Mouse (Mus musculus) heart, adult 18-20 months (tissue): ENCODE data around the gene Nfkbid. TPM values are rescaled to one million over a fixed set of nuclear protein-coding genes. Genes with fewer than 3 reads are reported as not detected.

Experiments
- DNase-seq, 2 experiments: peaks; one replicate each; pipeline ENCODE4 v3.0.0; 2021 to 2022; ENCODE audit warnings: mixed read lengths in 1 of 2
- long read RNA-seq, 2 experiments: library from polyadenylated mRNA; stranded (forward); transcript quantifications; one replicate each; pipeline ENCODE4 v2.0.0; 2021
- total RNA-seq, 2 experiments: library from RNA; stranded (reverse); gene quantifications; 2 replicates each; pipeline ENCODE4 v1.2.3; 2021

The Nfkbid gene
- total RNA-seq: under 1 TPM; 0.35 to 0.87 TPM
- long read RNA-seq, experiment 1: 0 reads
- long read RNA-seq, experiment 2: 0 reads

GRCm38 (mm10) chr7:30421175-30421889, at the start of gene Nfkbid:
Gene Nfkbid, plus strand, starts transcription at chr7:30421732.
- peak; percentile 82 for DNase-seq

GRCm38 (mm10) chr7:30373501-30373962, 48.0 kb upstream of the Nfkbid start:
- peak; percentile 91 to 96 for DNase-seq

- DNase-seq: no peak
Measured at GRCm38 (mm10) chr7:30380061-30380460, 41.5 kb upstream of the Nfkbid start.

- DNase-seq: no peak
Measured at GRCm38 (mm10) chr7:30384106-30384505, 37.4 kb upstream of the Nfkbid start.

GRCm38 (mm10) chr7:30392746-30393520, 28.6 kb upstream of the Nfkbid start:
- DNase-seq: no peak

- DNase-seq: no peak
Measured at GRCm38 (mm10) chr7:30393631-30394030, 27.9 kb upstream of the Nfkbid start.

GRCm38 (mm10) chr7:30394379-30394778, 27.2 kb upstream of the Nfkbid start:
- peak; percentile 34 to 75 for DNase-seq

- DNase-seq: peak in 1 of 2 experiments; percentile 27
Measured at GRCm38 (mm10) chr7:30394871-30395270, 26.7 kb upstream of the Nfkbid start.

GRCm38 (mm10) chr7:30399671-30400070, 21.9 kb upstream of the Nfkbid start:
- DNase-seq: no peak

GRCm38 (mm10) chr7:30402343-30402742, 19.2 kb upstream of the Nfkbid start:
- DNase-seq: no peak

GRCm38 (mm10) chr7:30408639-30409038, 12.9 kb upstream of the Nfkbid start:
- no peak for DNase-seq

- no peak for DNase-seq
Measured at GRCm38 (mm10) chr7:30409789-30410188, 11.7 kb upstream of the Nfkbid start.

- no peak for DNase-seq
Measured at GRCm38 (mm10) chr7:30411023-30411422, 10.5 kb upstream of the Nfkbid start.

- peak in 1 of 2 experiments; percentile 56 for DNase-seq
Measured at GRCm38 (mm10) chr7:30412735-30413147, 8.8 kb upstream of the Nfkbid start.

GRCm38 (mm10) chr7:30413596-30413995, 7.9 kb upstream of the Nfkbid start, which contains the start of gene Tyrobp:
Gene Tyrobp, plus strand, starts transcription at chr7:30413760.
- DNase-seq: peak; percentile 33 to 67

- no peak for DNase-seq
Measured at GRCm38 (mm10) chr7:30417856-30418255, 3.7 kb upstream of the Nfkbid start.

- DNase-seq: peak; percentile 39 to 54
Measured at GRCm38 (mm10) chr7:30419561-30420499, 1.7 kb upstream of the Nfkbid start, which contains the start of gene Hcst. Gene Hcst, minus strand, starts transcription at chr7:30419854.

- no peak for DNase-seq
Measured at GRCm38 (mm10) chr7:30420673-30421072, 859 bp upstream of the Nfkbid start.

- peak; percentile 84 to 90 for DNase-seq
Measured at GRCm38 (mm10) chr7:30421890-30422435, 431 bp downstream of the Nfkbid start.

GRCm38 (mm10) chr7:30422560-30422959, 1.0 kb downstream of the Nfkbid start:
- no peak for DNase-seq

- DNase-seq: peak in 1 of 2 experiments; percentile 68
Measured at GRCm38 (mm10) chr7:30423071-30423641, 1.6 kb downstream of the Nfkbid start.
